Mouse (Mus musculus): ENCODE results near the gene Aars2.

Aars2 gene

GRCm38 (mm10) chr17:45543115-45543514 is 36.5 kb downstream of the Aars2 start:
- DNase-seq (ENCODE audit: low spot score) = no peak

GRCm38 (mm10) chr17:45544001-45544872 is 37.6 kb downstream of the Aars2 start:
- DNase-seq (ENCODE audit: low spot score) = no peak

DNA sequence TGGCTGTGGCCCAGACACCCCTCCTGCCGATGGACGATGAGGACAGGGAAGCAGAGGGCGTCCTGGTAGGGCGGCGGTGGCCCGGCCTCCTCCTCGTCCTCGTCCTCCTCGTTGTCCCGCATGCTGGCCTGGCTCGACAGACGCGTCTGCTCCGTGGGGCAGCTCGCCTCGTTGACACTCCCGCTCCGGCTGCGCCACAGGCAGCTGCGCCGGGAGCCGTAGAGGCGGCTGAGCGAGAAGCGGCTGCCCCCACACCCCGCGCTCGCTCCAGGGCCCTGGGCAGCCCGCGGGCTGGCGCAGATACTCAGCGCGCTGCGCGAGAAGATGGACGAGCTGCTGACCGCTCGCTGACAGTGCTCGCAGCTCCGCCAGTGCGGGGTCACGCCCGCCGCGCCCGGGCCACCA is 38.2 kb downstream of the Aars2 start:
- DNase-seq (ENCODE audit: low spot score) = no peak

DNA sequence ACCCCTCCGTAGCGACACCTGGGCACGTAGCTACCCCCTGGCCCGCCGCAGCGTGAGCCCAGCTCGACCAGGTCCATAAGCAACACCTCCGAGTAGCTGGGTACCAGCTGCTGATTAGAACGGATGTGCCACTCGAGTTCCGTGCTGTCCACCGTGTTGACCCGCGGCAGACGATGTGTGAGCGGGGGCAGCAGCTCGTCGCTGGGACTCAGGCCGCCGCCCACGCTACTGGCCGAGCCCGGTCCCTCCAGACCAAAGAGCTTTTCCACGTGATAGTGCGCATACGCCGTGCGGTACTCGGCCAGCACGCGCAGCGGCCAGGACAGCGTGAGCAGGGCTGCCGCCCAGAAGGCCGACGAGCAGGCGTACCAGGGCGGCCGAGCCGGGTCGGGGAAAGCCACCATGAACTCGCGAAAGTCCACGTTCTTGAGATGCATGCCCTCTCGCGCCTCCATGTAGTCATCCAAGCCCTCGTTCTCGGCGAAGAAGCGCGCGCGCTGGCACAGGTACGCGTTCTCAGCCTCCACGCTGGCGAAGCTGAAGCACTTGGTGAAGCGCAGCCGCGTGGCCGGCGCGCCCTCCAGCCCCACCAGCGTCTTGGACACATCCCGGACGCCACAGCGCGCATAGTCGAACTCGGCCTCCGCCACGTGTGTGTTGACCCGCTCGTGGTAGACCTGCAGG is 38.8 kb downstream of the Aars2 start:
- no peak for DNase-seq (ENCODE audit: low spot score)

DNA sequence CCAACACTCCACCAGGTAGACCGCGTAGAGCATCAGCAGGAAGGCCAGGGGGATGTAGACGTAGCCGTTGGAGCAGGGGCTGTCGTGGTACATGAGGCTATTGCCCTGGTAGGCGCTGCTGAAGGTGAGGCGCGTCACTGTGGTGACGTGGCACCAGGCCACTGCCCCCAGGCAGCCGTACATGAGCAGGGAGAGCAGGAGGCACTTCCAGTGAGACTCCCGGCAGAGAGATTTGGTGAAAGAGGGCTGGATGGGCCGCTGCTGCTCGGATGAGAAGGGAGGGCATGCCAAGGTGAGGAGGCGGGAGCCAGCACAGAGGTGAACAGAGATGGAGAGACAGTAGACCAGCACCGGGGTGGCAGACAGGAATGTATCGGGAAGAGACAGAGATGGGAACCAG is 40.3 kb downstream of the Aars2 start:
- no peak for DNase-seq (ENCODE audit: low spot score)

DNA sequence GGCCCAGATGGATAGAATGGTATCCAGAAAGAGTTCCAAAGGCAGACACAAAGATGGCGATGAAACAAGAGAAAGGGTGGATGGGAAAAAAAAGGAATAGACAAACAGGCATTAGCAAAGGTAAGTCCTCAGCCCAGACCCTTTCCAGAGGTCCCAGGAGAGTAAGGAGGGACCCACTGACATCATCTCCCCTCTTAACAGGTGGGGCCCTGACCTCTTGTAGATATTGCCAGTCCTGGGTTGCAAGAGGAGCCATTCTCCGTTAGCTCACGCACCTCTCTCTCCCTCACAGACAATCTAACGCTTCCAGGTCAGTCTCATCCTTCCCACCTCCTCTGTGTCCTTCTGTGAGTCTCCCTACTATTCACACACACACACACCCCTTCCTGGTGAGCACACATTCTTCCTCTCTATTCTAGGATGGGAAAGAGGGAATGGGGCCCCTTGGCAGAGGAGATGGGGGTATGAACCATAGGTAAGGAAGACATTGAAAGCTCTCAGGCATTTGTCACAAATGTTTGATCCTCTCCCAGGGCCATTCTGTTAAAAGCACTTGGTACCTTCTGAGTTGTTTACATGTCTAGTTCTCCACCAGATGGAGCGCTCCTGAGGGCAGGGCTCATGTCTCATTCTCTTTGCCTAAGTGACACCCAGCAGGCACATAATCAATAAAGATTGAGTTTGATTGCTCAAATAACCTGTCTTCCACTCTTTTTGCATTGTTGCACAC is 41.0 kb downstream of the Aars2 start:
- DNase-seq (ENCODE audit: low spot score) = no peak

- no peak for DNase-seq (ENCODE audit: low spot score)
These were observed 42.2 kb downstream of the Aars2 start for GRCm38 (mm10) chr17:45548541-45549512.

- DNase-seq (ENCODE audit: low spot score) = no peak
These were observed 43.1 kb downstream of the Aars2 start, which contains the start of gene Tmem151b for GRCm38 (mm10) chr17:45549617-45550181. Gene Tmem151b (minus strand): TSS chr17:45549677.

DNA sequence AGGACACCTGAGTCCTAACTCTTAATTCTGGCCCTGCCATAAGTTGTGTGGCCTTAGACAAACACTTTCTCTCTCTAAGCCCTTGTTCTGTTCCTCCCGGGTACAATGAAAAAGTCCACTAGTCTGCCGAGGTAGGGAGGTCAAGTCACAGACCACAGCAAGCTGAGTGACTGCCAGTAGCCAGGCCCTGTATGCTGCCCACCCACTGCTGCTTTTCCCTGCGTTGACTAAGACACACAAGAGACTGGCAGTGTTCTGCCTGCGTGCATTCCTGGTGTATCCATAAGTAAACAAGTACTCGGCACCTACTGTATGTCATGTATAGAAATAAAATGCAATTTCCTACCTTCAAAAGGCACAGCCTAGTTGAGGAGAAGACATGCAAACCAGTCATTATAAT is 43.6 kb downstream of the Aars2 start:
- no peak for DNase-seq (ENCODE audit: low spot score)

- no peak for DNase-seq (ENCODE audit: low spot score)
These were observed 44.7 kb downstream of the Aars2 start for GRCm38 (mm10) chr17:45551249-45551796.

DNA sequence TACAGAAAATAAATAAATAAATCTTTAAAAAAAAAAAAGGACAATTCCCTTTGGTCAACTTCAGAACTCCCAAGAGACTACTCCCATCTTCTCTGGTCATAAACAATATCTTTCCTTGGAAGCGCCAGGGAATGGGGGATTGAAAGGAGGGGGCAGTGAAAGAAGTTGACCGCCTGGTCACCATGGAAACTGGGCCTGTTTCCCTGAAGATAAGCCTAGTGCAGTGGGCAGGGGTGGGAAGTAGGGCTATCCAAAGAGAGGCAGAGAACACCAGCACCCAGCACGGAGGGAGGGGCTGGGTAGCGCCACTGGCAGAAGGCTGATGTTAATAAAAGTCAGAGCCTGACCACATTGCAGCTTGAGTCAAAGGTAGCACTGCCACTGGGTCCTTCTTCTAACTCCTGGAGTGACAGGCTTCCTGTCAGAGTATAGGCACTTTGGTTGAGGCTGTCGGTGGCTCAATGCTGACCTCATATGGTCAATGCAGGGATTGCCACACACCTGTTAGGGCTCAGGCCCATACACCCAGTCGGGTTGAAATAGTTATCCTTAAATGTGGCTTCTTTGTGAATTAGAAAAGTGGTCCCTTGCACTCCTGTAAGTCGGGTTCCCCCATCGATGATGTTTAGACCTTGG is 45.3 kb downstream of the Aars2 start:
- no peak for DNase-seq (ENCODE audit: low spot score)

DNA sequence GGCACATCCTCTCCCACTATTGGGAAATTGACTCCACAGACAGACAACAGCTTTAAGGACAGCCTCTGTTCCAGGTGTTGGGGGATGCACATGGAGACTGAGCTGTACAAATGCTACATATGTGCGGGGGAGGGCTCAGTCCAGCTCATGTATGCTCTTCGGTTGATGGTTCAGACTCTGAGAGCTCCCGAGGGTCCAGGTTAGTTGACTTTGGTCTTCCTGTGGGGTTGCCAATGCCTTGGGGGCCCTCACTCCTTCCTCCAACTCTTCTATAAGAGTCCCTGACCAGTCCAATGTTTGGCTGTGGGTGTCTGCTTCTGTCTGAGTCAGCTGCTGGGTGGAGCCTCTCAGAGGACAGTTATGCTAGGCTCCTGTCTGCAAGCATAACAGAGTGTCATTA is 46.4 kb downstream of the Aars2 start:
- DNase-seq (ENCODE audit: low spot score) = no peak

DNA sequence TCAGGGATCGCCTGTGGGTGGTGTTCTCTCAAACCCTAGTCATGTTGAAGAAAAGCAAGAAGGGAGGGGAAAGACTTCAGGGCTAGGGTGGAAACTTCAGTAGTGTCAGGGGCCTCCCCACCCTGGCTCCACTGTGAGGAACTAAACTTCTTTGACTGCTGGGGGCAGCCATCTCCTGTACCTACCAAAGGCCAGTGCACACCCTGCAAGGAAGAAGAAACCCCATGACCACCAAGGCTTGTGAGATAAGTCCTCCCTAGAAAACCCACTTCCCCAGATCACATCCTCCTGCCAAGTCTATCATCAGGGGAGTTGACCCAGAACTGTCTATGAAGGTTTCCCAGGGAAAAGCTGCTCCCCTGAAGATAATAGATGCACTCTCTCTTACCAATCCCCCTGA is 47.8 kb downstream of the Aars2 start:
- DNase-seq (ENCODE audit: low spot score) = no peak

DNA sequence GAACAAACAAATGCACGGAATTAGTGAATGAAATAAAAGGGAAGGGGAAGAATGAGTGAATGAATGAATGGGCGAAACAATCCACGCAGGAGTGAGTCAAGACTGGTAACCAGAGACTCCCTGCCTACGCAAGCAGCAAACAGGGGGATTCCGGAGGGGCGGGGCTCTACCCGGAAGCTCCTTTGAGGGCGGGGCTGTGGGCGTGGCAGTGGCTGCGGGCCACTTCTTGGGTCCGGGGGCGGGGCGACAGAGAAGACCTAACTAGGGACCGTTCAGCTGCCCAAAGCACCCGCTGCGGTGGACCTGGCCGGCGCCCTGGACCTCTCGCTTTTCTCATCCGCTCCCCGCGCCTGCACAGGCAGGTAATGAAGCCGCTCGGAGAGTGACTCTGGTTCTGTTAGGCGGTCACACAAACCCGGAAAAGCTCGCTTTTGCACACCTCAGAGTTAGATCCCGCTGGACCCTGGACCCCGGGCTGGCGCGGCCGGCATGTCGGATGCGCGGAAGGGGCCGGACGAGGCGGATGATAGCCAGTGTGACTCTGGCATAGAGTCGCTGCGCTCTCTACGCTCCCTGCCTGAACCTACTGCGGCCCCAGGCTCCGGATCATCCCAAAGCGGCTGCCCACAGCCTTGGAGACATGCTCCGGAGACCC is 48.9 kb downstream of the Aars2 start, which contains the start of gene Nfkbie:
Gene Nfkbie (plus strand): TSS at position 252 of the 655 bp plus-strand sequence.
- DNase-seq (ENCODE audit: low spot score) = peak; percentile 91

GRCm38 (mm10) chr17:45556107-45556489 is 49.5 kb downstream of the Aars2 start:
- no peak for DNase-seq (ENCODE audit: low spot score)

DNA sequence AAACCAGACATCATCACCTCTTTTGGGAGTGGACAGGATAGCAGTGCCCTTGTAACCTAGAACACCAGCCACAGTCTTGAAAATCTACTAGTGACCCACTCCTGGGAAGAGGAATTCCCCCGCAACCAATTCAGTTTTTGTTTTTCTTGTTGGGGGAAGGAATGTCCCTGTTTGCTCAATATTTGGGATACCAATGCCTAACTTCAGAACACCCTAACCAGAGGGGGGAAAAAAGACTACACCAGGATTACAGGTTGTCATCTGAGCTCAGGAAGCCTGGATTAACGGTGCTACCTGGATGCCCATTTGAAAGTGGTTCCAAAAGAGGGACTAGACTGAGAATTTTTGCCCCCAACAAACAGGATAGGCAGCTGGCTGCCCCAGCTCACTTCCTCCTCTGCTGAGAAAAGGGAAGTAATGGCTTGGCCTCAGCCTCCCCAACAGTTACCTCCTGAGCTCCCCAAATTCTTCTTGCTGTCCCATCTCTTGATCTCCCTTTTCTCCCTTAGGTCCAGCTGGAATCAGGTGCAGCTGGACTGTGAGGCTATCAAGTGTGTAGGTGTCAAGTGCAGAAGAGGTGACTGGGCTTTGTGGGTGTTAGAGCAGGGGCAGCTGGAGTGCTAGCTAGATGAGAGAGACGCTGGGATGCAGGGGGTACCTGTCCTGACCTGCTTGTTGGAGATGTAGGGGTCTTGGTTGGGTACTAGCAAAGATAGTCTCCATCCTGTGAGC is 50.0 kb downstream of the Aars2 start:
- no peak for DNase-seq (ENCODE audit: low spot score)

- DNase-seq (ENCODE audit: low spot score) = no peak
These were observed 50.7 kb downstream of the Aars2 start for GRCm38 (mm10) chr17:45557246-45557824.

DNA sequence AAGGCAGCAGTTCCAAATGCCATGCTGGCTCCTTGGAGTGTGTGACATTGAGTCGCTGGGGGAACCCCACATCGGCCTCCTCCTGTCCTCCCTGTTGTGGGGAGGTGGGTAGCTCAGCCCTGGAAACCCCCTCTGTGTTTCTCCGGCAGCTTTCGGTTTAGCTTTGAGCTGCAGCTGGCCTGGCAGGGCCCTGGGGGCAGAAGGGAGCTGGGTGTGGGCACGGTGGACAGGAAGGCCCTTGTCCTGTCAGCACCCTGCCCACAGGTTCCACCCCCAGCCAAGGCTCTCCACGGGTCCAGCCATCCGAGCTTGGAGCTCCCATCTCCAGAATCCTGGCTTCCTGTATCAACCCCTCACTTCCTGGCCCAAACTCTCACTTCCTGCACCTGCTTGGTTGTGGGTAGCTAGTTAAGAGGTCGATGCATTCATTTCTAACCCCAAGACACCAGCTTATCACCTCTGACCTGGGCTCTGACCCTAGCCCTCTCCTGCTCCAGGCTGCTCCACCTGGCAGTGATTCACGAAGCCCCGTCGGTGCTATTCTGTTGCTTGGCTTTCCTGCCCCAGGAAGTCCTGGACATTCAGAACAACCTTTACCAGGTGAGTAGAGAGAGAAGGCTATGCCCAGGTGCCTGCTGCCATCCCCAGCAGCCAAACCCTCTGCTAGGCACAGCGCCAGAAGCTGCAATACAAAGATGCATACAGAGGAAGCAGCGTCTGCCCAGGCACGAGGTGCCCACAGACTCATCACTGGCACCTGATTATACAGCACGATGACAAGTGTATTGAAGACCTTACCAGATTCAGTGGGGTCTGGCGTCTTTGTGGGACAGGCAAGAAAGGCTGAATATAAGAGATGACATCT is 51.6 kb downstream of the Aars2 start:
- no peak for DNase-seq (ENCODE audit: low spot score)
